Mouse (Mus musculus) adrenal gland, postnatal 36 days (tissue): ENCODE measurements around the gene Cdk4. TPM values are rescaled to one million over a fixed set of nuclear protein-coding genes. Genes with fewer than 3 reads are reported as not detected.
A peak's percentile ranks its signal among the peaks of the same experiment; 100 is the strongest.

Experiments used
- DNase-seq, 2 experiments: peaks; one replicate each; pipeline ENCODE4 v3.0.0; 2021; ENCODE audit warnings: mixed read lengths in 1 of 2
- long read RNA-seq, 2 experiments: library from polyadenylated mRNA; stranded (forward); transcript quantifications; one replicate each; pipeline ENCODE4 v2.0.0; 2021; ENCODE audit warnings: borderline sequencing depth in 2 of 2
- total RNA-seq, 2 experiments: library from RNA; stranded (reverse); gene quantifications; 2 replicates each; pipeline ENCODE4 v1.2.3; 2021

The Cdk4 gene
- 100 to 1,000 TPM; 213 to 225 TPM for total RNA-seq
- long read RNA-seq, experiment 1, transcript Cdk4-201 (8 exons, 2,053 nt), result major isoform, 161 of 184 reads
- long read RNA-seq, experiment 1, partial matches to known transcripts, result 9 of 184 reads
- long read RNA-seq, experiment 1, other reads (novel, unspliced or antisense), result 13 of 184 reads
- long read RNA-seq, experiment 2, transcript Cdk4-201 (8 exons, 2,053 nt), result major isoform, 72 of 79 reads
- long read RNA-seq, experiment 2, partial matches to known transcripts, result 2 of 79 reads
- long read RNA-seq, experiment 2, other reads (novel, unspliced or antisense), result 5 of 79 reads

DNA sequence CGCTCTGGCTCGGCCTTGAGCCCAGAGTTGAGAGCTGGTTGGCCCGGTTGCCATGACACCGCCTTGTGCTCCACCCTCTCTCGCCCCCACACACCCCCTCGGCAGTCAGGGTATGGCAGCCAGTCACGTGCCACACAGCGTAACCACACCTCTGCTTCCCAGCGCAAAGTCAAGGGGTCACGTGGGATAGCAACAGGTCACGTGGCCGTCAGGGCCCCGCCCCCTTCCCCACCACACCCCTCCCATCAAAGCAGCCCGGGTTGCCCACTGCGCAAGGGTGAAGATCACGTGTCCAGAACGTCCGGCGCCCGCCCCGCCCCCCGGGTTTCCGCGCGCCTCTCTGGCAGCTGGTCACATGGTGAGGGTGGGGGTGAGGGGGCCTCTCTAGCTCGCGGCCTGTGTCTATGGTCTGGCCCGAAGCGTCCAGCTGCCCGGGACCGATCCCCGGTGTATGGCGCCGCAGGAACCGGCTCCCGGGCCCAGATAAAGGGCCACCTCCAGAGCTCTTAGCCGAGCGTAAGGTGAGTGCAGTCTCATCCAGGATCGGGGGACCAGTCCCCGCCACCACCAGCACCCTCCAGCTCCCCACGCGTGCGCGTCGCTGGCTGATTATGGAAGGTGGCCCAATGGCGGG, at the start of gene Cdk4:
Cdk4 (plus strand) TSS at position 296 of the 634 bp plus-strand sequence.
- peak; percentile 99 to 100 for DNase-seq

DNA sequence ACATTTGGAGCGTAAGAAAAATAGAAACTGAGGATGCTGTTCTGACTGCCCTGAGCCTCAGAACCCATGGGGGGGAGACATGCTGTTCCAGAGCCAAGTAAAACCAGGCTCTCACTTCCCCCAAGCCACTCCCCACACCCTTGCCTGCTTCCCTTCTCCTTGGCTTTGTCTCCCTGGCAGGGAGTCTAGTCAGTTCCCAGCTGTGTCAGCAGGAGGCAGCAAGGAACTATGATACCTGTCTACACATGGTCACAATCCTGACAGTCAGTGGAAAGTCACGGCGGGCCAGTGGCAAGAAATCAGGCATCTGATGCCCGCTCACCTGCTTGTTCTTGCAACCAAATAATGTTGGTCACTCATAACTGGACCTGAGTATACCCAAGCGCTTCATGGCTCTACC, 46.8 kb upstream of the Cdk4 start:
- no peak for DNase-seq

DNA sequence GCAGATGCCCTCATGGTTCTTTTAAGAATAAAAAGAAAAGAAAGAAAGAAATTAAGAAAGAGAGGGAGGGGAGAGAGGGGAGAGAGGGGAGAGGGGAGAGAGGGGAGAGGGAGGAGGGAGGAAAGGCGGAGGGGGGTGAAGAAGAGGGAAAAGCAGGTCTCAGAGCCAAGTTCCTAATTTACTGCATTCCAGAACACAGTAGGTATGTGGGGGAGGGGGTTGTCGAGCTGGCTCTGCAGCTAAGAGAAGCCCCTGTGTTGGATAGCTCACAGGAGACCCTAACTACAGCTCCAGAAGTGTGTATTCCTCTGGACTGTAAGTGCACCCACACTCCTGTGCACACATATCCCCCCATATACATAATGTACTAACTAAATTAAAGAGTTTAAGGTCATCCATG, 46.3 kb upstream of the Cdk4 start:
- no peak for DNase-seq

DNA sequence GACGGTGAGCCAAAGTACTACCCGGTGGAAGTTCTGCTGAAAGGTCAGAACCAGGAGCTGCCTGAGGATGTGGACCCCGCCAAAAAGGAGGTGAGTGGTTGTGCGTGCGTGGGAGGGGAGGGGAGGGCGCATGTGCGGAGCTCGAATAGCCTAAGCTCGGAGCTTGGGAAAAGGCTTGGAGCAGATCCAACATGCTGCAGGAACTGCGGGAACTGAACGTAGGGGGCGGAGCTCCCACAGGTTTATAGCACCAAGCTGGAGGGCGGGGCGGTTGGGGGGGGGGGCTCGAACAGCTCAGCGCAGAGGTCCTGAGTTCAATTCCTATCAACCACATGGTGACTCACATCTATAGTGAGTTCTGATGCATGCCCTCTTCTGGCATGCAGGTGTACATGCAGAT, 44.9 kb upstream of the Cdk4 start:
- no peak for DNase-seq

DNA sequence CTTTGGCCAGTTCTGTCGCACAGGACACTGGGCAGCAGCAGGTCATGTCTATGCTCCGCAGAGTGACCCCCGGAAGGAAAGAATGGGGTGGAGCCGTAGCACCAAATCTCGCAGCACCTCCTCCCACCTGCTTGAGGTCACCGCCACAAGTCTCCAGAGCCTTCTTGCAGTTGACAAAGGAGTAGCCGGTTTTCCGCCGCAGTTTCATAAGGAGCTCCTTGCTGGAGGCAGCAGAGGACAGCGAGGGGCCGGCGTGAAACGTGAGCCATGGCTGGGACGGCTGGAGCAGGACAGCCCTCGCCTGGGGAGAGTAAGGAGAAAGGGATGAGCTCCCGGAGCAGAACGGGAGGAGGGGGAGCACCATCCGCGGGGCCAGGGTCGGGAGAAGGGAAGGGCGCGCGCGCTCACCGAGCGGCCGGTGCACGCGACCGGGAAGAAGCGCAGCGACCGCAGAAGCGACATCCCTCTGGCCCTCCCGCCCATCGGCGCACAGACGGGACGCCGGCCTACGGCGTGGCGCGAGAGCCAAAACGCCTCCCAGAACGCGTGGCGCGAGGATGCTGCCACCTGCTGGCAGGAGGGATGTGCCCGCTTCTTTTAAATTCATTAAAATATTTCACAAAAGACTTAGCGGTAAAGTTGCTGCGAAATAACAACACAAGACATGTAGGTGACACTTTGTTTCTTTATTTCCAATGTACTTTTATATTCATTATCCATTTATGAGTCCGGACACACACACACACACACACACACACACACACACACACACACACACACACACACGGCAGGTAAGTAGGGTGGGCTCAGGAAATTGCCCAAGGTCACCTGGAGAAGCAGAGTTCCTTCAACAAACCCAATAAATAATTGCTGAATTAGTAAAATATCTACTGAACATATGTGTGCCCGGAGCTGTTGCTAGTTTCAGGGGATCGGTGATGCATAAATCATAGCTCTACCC, 32.7 kb upstream of the Cdk4 start, which contains the start of gene Tsfm:
Tsfm (minus strand) TSS at position 505 of the 961 bp plus-strand sequence.
- DNase-seq, result peak; percentile 95 to 96

DNA sequence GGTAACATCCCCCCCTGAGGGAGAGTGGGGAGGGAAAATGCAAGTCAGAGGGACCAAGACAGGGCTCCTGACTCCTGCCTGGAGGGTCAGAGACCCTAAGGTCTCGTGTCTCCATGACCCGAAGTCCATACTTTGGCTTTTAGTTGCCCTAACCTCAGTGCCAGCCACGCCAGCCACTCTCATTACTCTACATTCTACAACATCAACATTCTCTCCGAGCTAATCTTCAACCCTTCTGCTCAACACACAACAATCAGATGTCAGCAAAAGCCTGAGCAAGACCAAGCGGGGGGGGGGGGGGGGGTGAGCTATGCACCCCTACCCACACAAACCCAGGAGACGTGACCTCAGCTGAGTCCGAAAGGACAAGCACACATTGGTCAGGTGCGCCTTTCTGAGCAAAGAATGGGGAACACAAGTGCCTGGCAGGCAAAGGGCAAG, 30.0 kb upstream of the Cdk4 start:
- no peak for DNase-seq

DNA sequence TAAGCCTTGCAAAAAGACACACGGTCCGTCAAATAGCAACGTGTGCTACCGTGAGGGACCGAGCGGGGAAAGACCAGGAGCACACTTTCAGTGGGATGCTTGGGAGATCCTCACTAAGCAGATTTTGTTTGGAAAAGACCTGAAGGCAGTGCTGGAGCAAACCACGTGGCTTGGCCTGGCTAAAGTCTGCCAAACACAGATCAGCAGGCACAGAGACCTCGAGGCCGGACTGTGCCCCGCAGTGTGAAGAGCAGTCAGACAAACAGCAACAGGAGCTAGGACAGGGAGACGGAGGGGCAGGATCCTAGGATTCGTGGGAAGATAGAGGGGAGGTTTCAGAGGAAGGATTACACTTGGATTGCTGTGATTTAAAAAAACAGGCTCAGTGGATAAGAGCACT, 27.1 kb upstream of the Cdk4 start:
- DNase-seq, result no peak

DNA sequence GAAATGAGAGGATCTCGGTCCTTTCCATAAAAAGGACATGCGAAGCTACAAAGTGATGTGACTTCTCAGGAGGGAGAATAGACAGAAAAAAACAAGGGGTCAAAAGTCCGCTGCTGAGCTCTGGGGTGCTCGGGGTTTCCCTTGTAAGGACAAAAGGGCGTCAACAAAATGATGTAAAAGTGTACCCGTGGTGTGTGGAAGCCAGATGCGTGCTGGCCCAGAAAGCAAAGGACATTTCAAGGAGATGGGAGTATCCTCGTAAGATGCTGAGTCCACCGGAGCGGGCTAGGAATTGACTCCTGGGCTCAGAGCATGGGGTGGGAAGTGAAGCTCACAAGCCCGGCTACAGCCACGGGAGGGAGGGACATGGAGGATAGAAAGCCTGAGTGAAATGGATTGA, 25.7 kb upstream of the Cdk4 start:
- DNase-seq, result no peak

DNA sequence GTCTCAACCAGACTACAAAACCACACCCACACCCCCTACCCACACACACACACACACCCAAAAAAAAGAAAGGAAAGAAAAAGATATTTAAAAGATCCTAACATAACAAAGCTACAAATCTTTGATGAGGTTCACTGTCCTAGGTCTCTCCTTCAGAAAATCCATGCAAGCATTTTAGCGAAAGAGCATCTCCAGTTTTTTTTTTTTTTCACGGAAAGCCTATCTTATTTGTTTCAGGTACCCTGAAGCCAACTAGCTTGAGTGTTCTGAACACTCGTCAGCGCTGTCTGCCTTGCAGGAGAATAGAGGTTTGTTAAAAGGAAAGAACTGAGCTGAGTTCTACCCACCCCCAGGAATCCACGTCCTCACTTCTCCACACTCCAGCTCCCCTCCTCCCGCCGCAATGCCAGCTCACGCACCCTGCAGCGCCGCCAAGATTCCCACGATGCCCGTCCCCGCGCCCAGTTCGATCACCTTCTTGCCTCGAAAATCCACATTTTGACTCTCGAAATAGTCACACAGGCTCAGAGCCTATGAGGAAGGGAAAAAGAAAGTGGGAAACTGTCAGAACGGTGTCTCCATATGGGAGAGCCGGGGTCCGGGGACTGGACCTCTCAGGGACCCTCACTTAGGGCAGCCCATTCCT, 22.6 kb upstream of the Cdk4 start:
- peak; percentile 39 to 40 for DNase-seq

DNA sequence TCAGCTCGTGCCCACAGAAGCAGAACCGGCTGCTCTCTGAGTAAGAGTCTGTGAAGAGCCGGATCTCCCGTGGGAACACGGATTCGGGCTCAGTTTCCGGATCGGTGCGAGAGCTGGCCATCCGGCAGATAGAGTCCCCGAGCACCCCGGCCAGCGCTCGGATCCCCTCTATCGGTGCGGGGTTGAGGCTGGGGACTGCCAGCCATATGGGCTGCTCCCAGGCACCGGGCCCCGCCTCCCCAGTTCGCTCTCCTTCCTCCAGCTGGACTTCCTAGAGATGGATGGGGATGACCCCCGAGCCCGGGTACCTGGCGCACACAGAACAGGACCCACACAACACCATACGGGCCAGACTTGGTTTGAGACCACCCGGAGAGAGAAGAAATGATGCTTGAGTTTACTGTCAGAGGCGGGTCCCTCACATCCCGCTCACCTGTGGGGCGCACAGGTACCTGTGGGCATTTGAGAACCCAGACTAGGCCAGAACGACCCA, 22.0 kb upstream of the Cdk4 start, which contains the start of the genes Mettl1 and Eef1akmt3:
Mettl1 (plus strand) TSS at position 141 of the 493 bp plus-strand sequence.
Eef1akmt3 (minus strand) TSS at position 240 of the 493 bp plus-strand sequence.
- DNase-seq, result peak; percentile 45 to 69

DNA sequence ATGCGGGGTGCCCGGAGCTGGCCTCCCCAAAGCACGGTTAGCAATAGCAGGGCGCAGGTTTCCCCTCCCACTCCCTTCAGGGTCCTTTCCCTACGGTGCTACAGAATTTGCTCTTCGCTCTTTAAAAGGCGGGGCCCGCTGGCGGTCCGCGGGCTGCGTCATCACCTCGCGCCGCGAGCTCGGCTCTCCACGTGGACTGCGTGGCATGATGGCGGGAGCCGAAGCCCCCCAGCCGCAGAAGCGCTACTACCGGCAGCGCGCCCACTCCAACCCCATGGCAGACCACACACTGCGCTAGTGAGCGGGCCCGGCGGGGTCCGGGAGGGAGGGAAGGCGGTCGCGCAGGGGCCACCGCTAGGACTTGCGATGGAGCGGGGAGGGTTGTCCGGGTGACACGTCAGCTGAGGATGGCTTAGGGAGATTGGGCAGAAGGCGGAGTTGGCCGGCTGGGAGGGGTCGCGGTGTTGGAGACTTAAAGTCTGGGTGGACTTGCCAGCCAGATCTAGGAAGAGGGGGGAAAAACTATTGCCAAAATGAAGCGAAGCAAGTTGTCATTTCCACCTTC, 21.5 kb upstream of the Cdk4 start:
- peak; percentile 89 to 93 for DNase-seq

DNA sequence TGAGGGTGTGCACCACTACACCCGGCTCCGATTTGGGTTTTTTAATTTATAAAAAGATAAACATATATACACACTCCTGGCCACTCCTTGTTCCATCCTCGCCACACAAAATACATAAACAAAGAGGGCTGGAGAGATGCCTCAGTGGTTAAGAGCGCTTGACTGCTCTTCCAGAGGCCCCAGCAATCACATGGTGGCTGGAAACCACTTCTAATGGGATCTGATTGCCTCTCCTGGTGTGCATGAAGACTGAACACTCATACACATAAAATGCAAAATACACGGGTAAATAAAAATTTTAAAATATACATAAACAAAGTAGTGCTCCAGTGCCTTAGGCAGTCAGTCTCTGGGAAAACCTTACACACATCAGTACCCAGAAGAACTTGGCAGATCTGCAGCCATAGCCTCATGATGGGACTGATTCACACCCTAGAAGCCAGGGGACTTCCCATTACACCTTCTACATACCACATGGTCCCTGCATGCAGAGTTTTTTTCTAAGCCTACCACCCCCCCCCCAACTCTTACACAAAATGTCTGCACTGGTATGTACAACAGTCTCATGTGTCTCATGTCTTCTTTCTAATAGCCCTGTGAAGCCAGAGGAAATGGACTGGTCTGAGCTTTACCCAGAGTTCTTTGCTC, 20.7 kb upstream of the Cdk4 start:
- DNase-seq, result no peak

DNA sequence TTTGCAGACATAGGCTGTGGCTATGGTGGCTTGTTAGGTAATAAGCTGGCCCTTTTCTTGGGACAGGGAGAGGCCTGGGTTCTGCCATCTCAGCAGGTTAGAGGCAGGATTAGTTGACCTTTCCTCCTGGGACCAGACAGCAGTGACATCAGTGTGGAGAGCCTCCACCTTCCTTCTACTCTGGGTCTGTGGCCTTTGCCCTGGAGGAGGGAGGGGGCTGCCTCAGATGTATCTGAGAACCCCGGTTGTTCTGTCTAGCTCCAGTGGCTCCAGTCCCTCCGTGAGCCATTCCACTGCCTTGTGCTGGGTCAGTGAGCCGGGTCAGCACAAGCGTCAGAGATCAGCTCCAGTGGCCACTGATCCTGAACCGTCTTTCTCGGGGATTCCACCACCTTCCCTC, 20.1 kb upstream of the Cdk4 start:
- no peak for DNase-seq

DNA sequence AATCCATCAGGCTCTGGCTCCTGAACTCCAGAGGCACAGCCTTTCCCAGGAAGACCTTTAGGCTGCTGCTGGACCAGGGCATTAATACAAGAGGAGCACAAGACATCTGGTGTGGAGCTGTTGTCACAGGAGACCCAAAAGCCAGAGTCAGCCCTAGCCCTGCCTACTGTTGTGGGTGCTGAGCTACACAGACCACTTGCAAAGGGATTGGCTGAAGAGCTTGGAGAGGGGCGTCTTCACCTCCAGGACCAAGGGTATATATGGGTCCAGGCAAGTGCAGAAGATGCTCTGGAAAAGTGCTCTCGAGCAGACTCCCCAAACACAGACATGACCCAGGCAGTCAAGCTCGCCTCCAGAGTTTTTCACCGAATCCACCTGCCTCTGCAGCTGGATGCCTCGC, 15.4 kb upstream of the Cdk4 start, which contains the start of gene Cyp27b1:
Cyp27b1 (plus strand) TSS at position 297 of the 400 bp plus-strand sequence.
- no peak for DNase-seq

DNA sequence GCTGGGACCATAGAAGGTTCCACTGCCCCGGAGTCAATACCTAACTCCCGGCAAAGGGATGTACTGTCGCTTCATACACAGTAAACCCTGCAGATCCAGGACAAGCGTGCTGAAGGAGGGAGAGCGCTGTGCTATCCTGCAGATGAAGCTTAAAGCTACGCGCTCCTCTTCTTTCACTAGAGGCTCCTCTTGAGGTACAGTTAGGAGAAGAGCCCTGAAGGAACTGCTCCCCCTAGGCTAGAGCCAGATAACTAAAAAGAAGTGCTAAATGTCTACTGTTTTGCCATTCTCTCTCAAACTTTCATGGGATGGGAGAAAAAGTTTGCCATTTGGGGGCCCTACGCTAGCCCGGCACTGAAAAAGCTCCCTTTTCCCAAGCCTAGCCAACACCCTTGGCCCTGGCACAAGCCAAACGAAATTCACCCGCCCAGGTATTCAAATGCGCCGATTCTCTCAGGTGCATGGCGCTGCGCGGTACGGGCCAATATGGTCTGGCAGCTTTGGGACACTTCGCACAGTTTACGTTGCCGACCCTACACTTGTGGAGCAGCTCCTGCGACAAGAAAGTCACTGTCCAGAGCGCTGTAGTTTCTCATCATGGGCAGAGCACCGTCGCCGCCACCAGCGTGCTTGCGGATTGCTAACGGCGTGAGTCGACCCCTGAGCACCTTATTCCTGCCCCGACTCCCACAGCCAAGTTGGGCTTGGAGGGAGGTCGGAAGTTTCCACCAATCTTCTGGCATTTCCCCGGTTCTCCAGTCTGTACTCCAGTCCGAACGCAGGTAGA, 14.5 kb upstream of the Cdk4 start:
- no peak for DNase-seq

DNA sequence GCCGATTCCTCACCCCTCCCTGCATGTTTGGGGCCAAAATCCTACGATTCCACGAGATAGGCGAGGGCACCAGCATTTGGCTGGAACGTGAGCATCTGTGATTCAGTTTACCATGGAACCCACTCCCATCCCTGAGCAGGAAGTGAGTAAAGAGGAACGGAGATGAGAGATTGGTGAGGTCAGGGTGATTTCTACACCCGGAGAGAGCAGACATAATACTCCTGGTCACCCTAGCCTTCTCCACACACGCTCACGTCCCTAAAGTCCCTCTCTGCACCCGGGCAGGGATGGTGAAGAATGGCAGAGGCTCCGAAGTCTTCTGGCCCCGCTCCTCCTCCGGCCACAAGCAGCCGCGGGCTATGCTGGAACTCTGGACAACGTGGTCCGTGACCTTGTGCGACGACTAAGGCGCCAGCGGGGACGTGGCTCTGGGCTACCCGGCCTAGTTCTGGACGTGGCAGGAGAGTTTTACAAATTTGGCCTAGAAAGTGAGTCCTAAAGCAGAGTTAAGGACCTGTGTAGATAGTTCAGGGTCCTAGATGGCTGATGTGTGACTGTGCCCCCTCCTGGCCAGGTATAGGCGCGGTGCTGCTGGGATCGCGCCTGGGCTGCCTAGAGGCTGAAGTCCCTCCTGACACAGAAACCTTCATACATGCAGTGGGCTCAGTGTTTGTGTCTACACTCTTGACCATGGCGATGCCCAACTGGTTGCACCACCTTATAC, 13.8 kb upstream of the Cdk4 start:
- DNase-seq, result no peak

DNA sequence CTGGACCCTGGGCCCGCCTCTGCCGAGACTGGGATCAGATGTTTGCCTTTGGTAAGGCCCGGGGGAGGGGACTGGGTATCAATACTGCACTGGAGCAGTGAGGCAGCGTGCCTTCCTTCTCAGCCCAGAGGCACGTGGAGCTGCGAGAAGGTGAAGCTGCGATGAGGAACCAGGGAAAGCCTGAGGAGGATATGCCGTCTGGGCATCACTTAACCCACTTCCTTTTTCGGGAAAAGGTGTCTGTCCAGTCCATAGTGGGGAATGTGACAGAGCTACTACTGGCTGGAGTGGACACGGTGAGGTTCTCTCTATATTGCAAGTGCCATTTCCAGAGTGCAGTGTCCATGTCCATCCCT, 13.2 kb upstream of the Cdk4 start:
- DNase-seq, result no peak

DNA sequence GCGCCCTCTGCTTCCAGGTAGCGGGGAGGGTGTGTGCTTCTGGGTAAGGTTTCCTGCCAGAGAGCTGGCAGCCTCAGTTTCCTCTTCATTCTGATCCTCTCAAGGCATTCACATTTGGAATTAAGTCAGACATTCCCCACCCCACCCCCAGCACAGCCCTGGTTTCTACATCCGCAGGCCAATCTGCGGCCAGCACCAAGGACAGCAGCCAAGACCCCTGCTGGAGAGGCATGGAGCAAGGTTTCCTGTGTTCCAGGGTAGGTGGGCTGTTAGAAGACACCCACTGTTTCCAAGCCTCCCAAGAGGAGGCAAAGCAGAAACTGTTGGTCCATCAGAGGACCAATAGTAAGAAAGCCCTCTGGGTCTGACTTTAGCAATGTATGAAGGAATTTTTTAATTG, 8.7 kb upstream of the Cdk4 start:
- no peak for DNase-seq

DNA sequence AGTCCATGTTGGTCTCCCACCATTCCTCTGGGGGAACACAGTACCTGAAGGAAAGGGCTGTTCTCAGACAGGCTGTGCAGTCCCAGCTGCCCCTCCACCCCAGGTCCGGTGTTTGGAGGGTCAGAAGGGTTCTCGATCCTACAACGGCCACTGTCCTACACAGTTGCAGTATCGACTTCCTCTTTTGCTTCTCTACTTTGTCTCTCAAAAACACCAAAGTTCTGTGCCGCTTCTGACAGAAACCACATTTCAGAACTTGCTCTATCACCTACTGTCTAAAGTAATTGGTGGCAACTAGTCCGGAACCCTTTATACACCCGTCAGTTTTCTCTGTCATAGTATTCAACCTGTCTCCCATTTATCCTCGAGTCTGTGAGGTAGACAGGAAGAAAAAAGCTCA, 7.9 kb upstream of the Cdk4 start:
- no peak for DNase-seq
